Mouse (Mus musculus) liver, adult 2 months (tissue): ENCODE data around the gene Zc3h7b. TPM values are rescaled to one million over a fixed set of nuclear protein-coding genes. Genes with fewer than 3 reads are reported as not detected.
A peak's percentile ranks its signal among the peaks of the same experiment; 100 is the strongest.

Experiments used
- DNase-seq: peaks from one replicate; pipeline ENCODE4 v3.0.0-alpha.2; 2011; ENCODE audit warnings: low read depth, low spot score; ENCODE audit errors: extremely low read depth
- H3K27ac ChIP-seq: fragments of 200-500 bp; replicated peaks from 2 replicates; pipeline ENCODE4 v1.5.1; 2012; ENCODE audit warnings: low read depth, mild to moderate bottlenecking, control low read depth, inconsistent platforms, low read length; ENCODE audit not compliant: insufficient read depth
- H3K27me3 ChIP-seq: fragments of 200-500 bp; 2 replicates; pipeline ENCODE4 v1.6.1; 2012; ENCODE audit warnings: mild to moderate bottlenecking, moderate library complexity, low read length, inconsistent platforms; ENCODE audit not compliant: control insufficient read depth, insufficient read depth
- H3K36me3 ChIP-seq: fragments of 200-500 bp; 2 replicates; pipeline ENCODE4 v1.6.1; 2012; ENCODE audit warnings: low read length, inconsistent platforms; ENCODE audit not compliant: control insufficient read depth, insufficient read depth
- H3K4me1 ChIP-seq: fragments of 200-500 bp; 2 replicates; pipeline ENCODE4 v1.6.1; 2011; ENCODE audit warnings: low read length; ENCODE audit not compliant: control insufficient read depth, insufficient read depth
- H3K4me3 ChIP-seq: fragments of 200-500 bp; 2 replicates; pipeline ENCODE4 v1.5.1; 2011; ENCODE audit warnings: low read depth, mild to moderate bottlenecking, control low read depth, low read length, moderate library complexity; ENCODE audit not compliant: insufficient read depth
- H3K79me2 ChIP-seq: fragments of 200-500 bp; 2 replicates; pipeline ENCODE4 v1.6.1; 2012; ENCODE audit warnings: inconsistent platforms, mild to moderate bottlenecking, low read length, moderate library complexity; ENCODE audit not compliant: control insufficient read depth, insufficient read depth
- H3K9ac ChIP-seq: fragments of 200-500 bp; 2 replicates; pipeline ENCODE4 v1.6.1; 2012; ENCODE audit warnings: low read depth, mild to moderate bottlenecking, control low read depth, inconsistent platforms, low read length
- CTCF ChIP-seq: fragments of 200-500 bp; IDR thresholded peaks from 2 replicates; pipeline ENCODE4 v1.5.1; 2011; ENCODE audit warnings: low read depth, low read length, control low read depth
- POLR2A ChIP-seq: fragments of 200-500 bp; IDR thresholded peaks from 2 replicates; pipeline ENCODE4 v1.6.1; 2011; ENCODE audit warnings: low read length, control low read depth; ENCODE audit not compliant: insufficient read depth; ENCODE audit errors: extremely low read depth
- WGBS: fragments of 180-500 bp; shearing (Covaris S2); methylation state at CpG from one replicate; pipeline ENCODE4 v1.1.7; 2018; 5-methylcytosine and 5-hydroxymethylcytosine counted together
- polyA plus RNA-seq: library from polyadenylated mRNA; depleted of rRNA; stranded (reverse); fragments of >200 nt; gene quantifications from 2 replicates; pipeline ENCODE4 v1.2.3, GENCODE M21; 2012
- total RNA-seq: library from RNA; depleted of rRNA; stranded (reverse); fragments of >200 nt; gene quantifications from 2 replicates; pipeline ENCODE4 v1.2.3, GENCODE M21; 2014

The Zc3h7b gene
- total and polyA plus RNA-seq, 2 experiments = 7.4 to 13.1 TPM

- Histone ChIP-seq H3K9ac (peak overlapping the region; percentile 88), H3K4me3 (peak overlapping the region; percentile 63), H3K79me2 (peaks cover 9% of the 10 kb centered on the region; the same call in 1 of the 2 replicates), H3K27ac (peak overlapping the region; percentile 98), H3K27me3 (no peaks in the 10 kb centered on the region), H3K4me1 (peaks cover 37% of the 10 kb centered on the region), H3K36me3 (peaks cover 9% of the 10 kb centered on the region)
- peak; percentile 95 for DNase-seq
- TF ChIP-seq POLR2A = peak; percentile 77; the same call in 1 of the 2 replicates
- TF ChIP-seq CTCF = no peak
- under 1% methylated on average over 87 of the region's 89 CpGs for WGBS
Observed at GRCm38 (mm10) chr15:81810671-81811598, 66.1 kb downstream of the Zc3h7b start.

- 2% methylated on average over 26 of the region's 26 CpGs for WGBS
- peak overlapping the region; percentile 94 for H3K27ac ChIP-seq
- DNase-seq = peak; percentile 74
- peak overlapping the region; percentile 93 for H3K9ac ChIP-seq
- peaks cover 9% of the 10 kb centered on the region; the same call in 1 of the 2 replicates for H3K79me2 ChIP-seq
- peak overlapping the region; percentile 63 for H3K4me3 ChIP-seq
- peaks cover 15% of the 10 kb centered on the region for H3K36me3 ChIP-seq
- H3K4me1 ChIP-seq = peaks cover 30% of the 10 kb centered on the region
- no peak for TF ChIP-seq CTCF
- peak; percentile 66; the same call in 1 of the 2 replicates for TF ChIP-seq POLR2A
- no peaks in the 10 kb centered on the region for H3K27me3 ChIP-seq
Observed at GRCm38 (mm10) chr15:81811599-81811996, 66.7 kb downstream of the Zc3h7b start.

GRCm38 (mm10) chr15:81812287-81812686 is 67.4 kb downstream of the Zc3h7b start:
- 9% methylated on average over 3 of the region's 3 CpGs for WGBS
- TF ChIP-seq CTCF (no peak; the same call in 1 of the 2 replicates), POLR2A (no peak)
- no peaks in the 10 kb centered on the region for H3K27me3 ChIP-seq
- H3K4me1 ChIP-seq = peaks cover 24% of the 10 kb centered on the region
- peak overlapping the region; percentile 93 for H3K9ac ChIP-seq
- peaks cover 9% of the 10 kb centered on the region; the same call in 1 of the 2 replicates for H3K79me2 ChIP-seq
- peaks cover 22% of the 10 kb centered on the region for H3K36me3 ChIP-seq
- H3K27ac ChIP-seq = peak overlapping the region; percentile 94
- DNase-seq = peak; percentile 50
- peak overlapping the region; percentile 63 for H3K4me3 ChIP-seq

GRCm38 (mm10) chr15:81812696-81813631 is 68.1 kb downstream of the Zc3h7b start:
- H3K4me3 ChIP-seq = peak overlapping the region; percentile 63; the same call in 1 of the 2 replicates
- H3K36me3 ChIP-seq = peaks cover 27% of the 10 kb centered on the region
- peak; percentile 57 for DNase-seq
- H3K9ac ChIP-seq = peak overlapping the region; percentile 93
- H3K79me2 ChIP-seq = peaks cover 9% of the 10 kb centered on the region; the same call in 1 of the 2 replicates
- peaks cover 21% of the 10 kb centered on the region for H3K4me1 ChIP-seq
- H3K27me3 ChIP-seq = no peaks in the 10 kb centered on the region
- 23% methylated on average over 7 of the region's 7 CpGs for WGBS
- no peak for TF ChIP-seq POLR2A
- TF ChIP-seq CTCF = no peak
- H3K27ac ChIP-seq = peak overlapping the region; percentile 94

DNA sequence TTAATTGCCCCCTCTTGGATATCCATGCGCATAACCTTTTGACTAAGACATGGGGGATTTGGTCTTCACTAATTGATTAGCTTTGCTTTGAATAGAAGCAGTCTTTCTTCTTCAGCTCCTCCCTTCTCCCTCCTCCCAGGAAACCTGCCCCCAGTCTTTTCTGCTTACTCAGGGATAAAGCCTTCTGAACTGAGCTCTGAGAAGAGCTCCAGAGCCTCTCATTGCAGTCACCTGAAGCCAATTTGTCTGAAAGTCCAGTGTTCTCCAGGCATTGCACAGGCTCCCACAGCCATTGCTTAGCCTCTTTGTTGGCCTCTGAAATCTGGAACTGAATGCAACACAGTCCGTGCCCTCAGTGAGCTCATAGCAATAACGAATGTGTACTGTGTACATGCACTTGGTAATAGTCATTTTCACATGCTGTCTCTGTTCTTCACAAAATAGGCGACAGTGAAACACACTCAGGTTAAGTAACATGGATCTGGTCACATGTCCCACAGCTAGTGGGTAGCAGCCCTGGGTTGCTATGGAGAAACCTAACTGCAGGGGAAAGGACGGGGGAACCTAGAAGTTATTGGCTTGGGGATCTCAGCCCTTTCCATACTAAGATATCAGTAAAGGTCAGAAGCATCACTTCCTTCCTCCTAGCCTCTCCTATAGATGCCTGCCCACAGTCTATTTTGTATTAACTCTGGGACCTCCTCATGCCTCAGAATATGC is 69.3 kb downstream of the Zc3h7b start:
- DNase-seq = peak; percentile 55
- H3K4me3 ChIP-seq = no peak overlapping the region
- H3K79me2 ChIP-seq = peaks cover 9% of the 10 kb centered on the region; the same call in 1 of the 2 replicates
- no peak overlapping the region; the same call in 1 of the 2 replicates for H3K9ac ChIP-seq
- WGBS = 45% methylated on average over 5 of the region's 5 CpGs
- TF ChIP-seq POLR2A = no peak
- TF ChIP-seq CTCF = no peak
- H3K4me1 ChIP-seq = peaks cover 17% of the 10 kb centered on the region
- no peaks in the 10 kb centered on the region for H3K27me3 ChIP-seq
- no peak overlapping the region for H3K27ac ChIP-seq
- peaks cover 36% of the 10 kb centered on the region for H3K36me3 ChIP-seq
